Mouse (Mus musculus): ENCODE results near the gene Nptn. TPM values are rescaled to one million over a fixed set of nuclear protein-coding genes. Genes with fewer than 3 reads are reported as not detected.

Gene Nptn
- polyA plus RNA-seq, 1 experiment from 2014 or later: 258 TPM

GRCm38 (mm10) chr9:58659331-58659730, 77.3 kb downstream of the Nptn start:
- ATAC-seq: no peak
- no peaks in the 10 kb centered on the region for H3K27me3 ChIP-seq (replicated peaks; ENCODE audit: control insufficient read depth, insufficient read depth, low read length)
- H3K9me3 ChIP-seq (ENCODE audit: control insufficient read depth, low read length): no peaks in the 10 kb centered on the region
- peaks cover 6% of the 10 kb centered on the region for H3K36me3 ChIP-seq (ENCODE audit: control insufficient read depth, insufficient read depth, low read length)
- no peak overlapping the region for H3K27ac ChIP-seq (ENCODE audit: low read depth, low read length)
- H3K4me1 ChIP-seq (ENCODE audit: control insufficient read depth, insufficient read depth, low read depth, low read length): no peaks in the 10 kb centered on the region
- no peak overlapping the region for H3K4me2 ChIP-seq (ENCODE audit: low read length)
- no peak overlapping the region for H3K9ac ChIP-seq (ENCODE audit: low read depth, low read length)
- WGBS: 93% methylated on average over 3 of the region's 3 CpGs
- H3K4me3 ChIP-seq (ENCODE audit: low read length): no peak overlapping the region

GRCm38 (mm10) chr9:58659989-58660388, 77.9 kb downstream of the Nptn start:
- Histone ChIP-seq H3K36me3 (ENCODE audit: control insufficient read depth, insufficient read depth, low read length) (peaks cover 6% of the 10 kb centered on the region), H3K27me3 (replicated peaks; ENCODE audit: control insufficient read depth, insufficient read depth, low read length) (no peaks in the 10 kb centered on the region), H3K9ac (ENCODE audit: low read depth, low read length) (no peak overlapping the region), H3K9me3 (ENCODE audit: control insufficient read depth, low read length) (no peaks in the 10 kb centered on the region), H3K4me2 (ENCODE audit: low read length) (no peak overlapping the region), H3K27ac (ENCODE audit: low read depth, low read length) (no peak overlapping the region), H3K4me1 (ENCODE audit: control insufficient read depth, insufficient read depth, low read depth, low read length) (no peaks in the 10 kb centered on the region), H3K4me3 (ENCODE audit: low read length) (no peak overlapping the region)
- 85% methylated on average over 9 of the region's 9 CpGs for WGBS
- ATAC-seq: no peak

- no peaks in the 10 kb centered on the region for H3K9me3 ChIP-seq (ENCODE audit: control insufficient read depth, low read length)
- no peak overlapping the region for H3K4me2 ChIP-seq (ENCODE audit: low read length)
- H3K4me1 ChIP-seq (ENCODE audit: control insufficient read depth, insufficient read depth, low read depth, low read length): no peaks in the 10 kb centered on the region
- no peak for ATAC-seq
- H3K27ac ChIP-seq (ENCODE audit: low read depth, low read length): no peak overlapping the region
- no peak overlapping the region for H3K9ac ChIP-seq (ENCODE audit: low read depth, low read length)
- 90% methylated on average over 3 of the region's 3 CpGs for WGBS
- no peak overlapping the region for H3K4me3 ChIP-seq (ENCODE audit: low read length)
- H3K27me3 ChIP-seq (replicated peaks; ENCODE audit: control insufficient read depth, insufficient read depth, low read length): no peaks in the 10 kb centered on the region
- H3K36me3 ChIP-seq (ENCODE audit: control insufficient read depth, insufficient read depth, low read length): peaks cover 6% of the 10 kb centered on the region
Observed at GRCm38 (mm10) chr9:58660673-58661072, 78.6 kb downstream of the Nptn start.

GRCm38 (mm10) chr9:58662007-58662406, 80.0 kb downstream of the Nptn start:
- WGBS: 94% methylated on average over 4 of the region's 4 CpGs
- no peaks in the 10 kb centered on the region for H3K9me3 ChIP-seq (ENCODE audit: control insufficient read depth, low read length)
- ATAC-seq: no peak

GRCm38 (mm10) chr9:58662791-58663190, 80.8 kb downstream of the Nptn start:
- Histone ChIP-seq H3K4me2 (ENCODE audit: low read length) (no peak overlapping the region), H3K4me3 (ENCODE audit: low read length) (no peak overlapping the region), H3K27ac (ENCODE audit: low read depth, low read length) (no peak overlapping the region), H3K36me3 (ENCODE audit: control insufficient read depth, insufficient read depth, low read length) (peaks cover 6% of the 10 kb centered on the region), H3K9ac (ENCODE audit: low read depth, low read length) (no peak overlapping the region), H3K9me3 (ENCODE audit: control insufficient read depth, low read length) (no peaks in the 10 kb centered on the region), H3K4me1 (ENCODE audit: control insufficient read depth, insufficient read depth, low read depth, low read length) (no peaks in the 10 kb centered on the region), H3K27me3 (replicated peaks; ENCODE audit: control insufficient read depth, insufficient read depth, low read length) (no peaks in the 10 kb centered on the region)
- ATAC-seq: no peak
- 93% methylated on average over 3 of the region's 3 CpGs for WGBS

More at GRCm38 (mm10) chr9:58662007-58662406, 80.0 kb downstream of the Nptn start:
- no peak overlapping the region for H3K27ac ChIP-seq (ENCODE audit: low read depth, low read length)
- no peaks in the 10 kb centered on the region for H3K27me3 ChIP-seq (replicated peaks; ENCODE audit: control insufficient read depth, insufficient read depth, low read length)
- H3K9ac ChIP-seq (ENCODE audit: low read depth, low read length): no peak overlapping the region
- no peak overlapping the region for H3K4me3 ChIP-seq (ENCODE audit: low read length)
- H3K4me2 ChIP-seq (ENCODE audit: low read length): no peak overlapping the region
- H3K36me3 ChIP-seq (ENCODE audit: control insufficient read depth, insufficient read depth, low read length): peaks cover 6% of the 10 kb centered on the region
- H3K4me1 ChIP-seq (ENCODE audit: control insufficient read depth, insufficient read depth, low read depth, low read length): no peaks in the 10 kb centered on the region

DNA sequence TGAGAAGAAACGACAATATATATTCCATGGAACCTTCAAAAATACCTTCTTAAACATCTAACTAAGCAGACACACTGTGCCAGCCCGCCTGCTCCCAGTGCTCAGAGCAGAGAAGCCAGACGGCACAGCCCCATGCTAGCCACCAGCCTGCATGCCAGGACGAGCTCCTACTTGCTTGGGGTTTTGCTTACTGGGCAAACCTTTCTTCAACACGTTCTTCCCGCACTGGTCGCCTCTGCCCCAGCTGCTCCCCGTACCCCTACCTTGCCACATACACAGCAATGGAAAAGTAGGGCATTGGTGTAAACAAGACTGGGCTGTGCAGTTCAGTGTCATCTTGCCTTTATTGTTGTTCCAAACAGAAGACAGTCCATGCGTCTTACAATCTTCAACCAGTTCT, 83.5 kb downstream of the Nptn start:
- no peaks in the 10 kb centered on the region for H3K27me3 ChIP-seq (replicated peaks; ENCODE audit: control insufficient read depth, insufficient read depth, low read length)
- H3K4me1 ChIP-seq (ENCODE audit: control insufficient read depth, insufficient read depth, low read depth, low read length): no peaks in the 10 kb centered on the region
- H3K9ac ChIP-seq (ENCODE audit: low read depth, low read length): no peak overlapping the region
- H3K4me3 ChIP-seq (ENCODE audit: low read length): no peak overlapping the region
- peaks cover 6% of the 10 kb centered on the region for H3K36me3 ChIP-seq (ENCODE audit: control insufficient read depth, insufficient read depth, low read length)
- H3K27ac ChIP-seq (ENCODE audit: low read depth, low read length): no peak overlapping the region
- ATAC-seq: no peak
- no peaks in the 10 kb centered on the region for H3K9me3 ChIP-seq (ENCODE audit: control insufficient read depth, low read length)
- WGBS: 89% methylated on average over 9 of the region's 9 CpGs
- H3K4me2 ChIP-seq (ENCODE audit: low read length): no peak overlapping the region

- no peaks in the 10 kb centered on the region for H3K9me3 ChIP-seq (ENCODE audit: control insufficient read depth, low read length)
- H3K27ac ChIP-seq (ENCODE audit: low read depth, low read length): no peak overlapping the region
- H3K4me1 ChIP-seq (ENCODE audit: control insufficient read depth, insufficient read depth, low read depth, low read length): no peaks in the 10 kb centered on the region
- H3K36me3 ChIP-seq (ENCODE audit: control insufficient read depth, insufficient read depth, low read length): peaks cover 6% of the 10 kb centered on the region
- no peak overlapping the region for H3K9ac ChIP-seq (ENCODE audit: low read depth, low read length)
- H3K4me2 ChIP-seq (ENCODE audit: low read length): no peak overlapping the region
- no peaks in the 10 kb centered on the region for H3K27me3 ChIP-seq (replicated peaks; ENCODE audit: control insufficient read depth, insufficient read depth, low read length)
- H3K4me3 ChIP-seq (ENCODE audit: low read length): no peak overlapping the region
- WGBS: 50% methylated on average over 9 of the region's 9 CpGs
- ATAC-seq: no peak
Observed at GRCm38 (mm10) chr9:58666191-58666590, 84.2 kb downstream of the Nptn start.

DNA sequence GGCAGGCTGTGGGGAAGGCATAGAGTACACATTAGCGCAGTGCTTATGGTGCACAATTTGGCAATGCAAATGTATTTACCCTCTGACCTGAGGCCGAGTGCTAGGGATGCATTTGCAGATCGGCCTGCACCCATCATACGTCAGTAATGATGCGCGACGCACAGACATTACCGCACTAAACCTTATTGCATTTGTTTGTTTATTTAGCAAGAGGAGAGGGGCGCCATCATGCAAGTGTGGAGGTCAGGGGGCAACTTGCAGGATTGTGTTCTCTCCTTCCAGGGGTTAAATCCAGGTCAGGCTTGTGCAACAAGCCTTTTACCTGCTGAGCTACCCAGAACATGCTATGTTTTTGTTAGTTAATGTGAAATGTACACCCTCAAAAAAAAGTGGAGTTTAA, 85.2 kb downstream of the Nptn start:
- H3K27me3 ChIP-seq (replicated peaks; ENCODE audit: control insufficient read depth, insufficient read depth, low read length): no peaks in the 10 kb centered on the region
- H3K27ac ChIP-seq (ENCODE audit: low read depth, low read length): no peak overlapping the region
- peaks cover 1% of the 10 kb centered on the region for H3K36me3 ChIP-seq (ENCODE audit: control insufficient read depth, insufficient read depth, low read length)
- no peak overlapping the region for H3K4me3 ChIP-seq (ENCODE audit: low read length)
- no peak overlapping the region for H3K4me2 ChIP-seq (ENCODE audit: low read length)
- ATAC-seq: no peak
- no peaks in the 10 kb centered on the region for H3K4me1 ChIP-seq (ENCODE audit: control insufficient read depth, insufficient read depth, low read depth, low read length)
- no peaks in the 10 kb centered on the region for H3K9me3 ChIP-seq (ENCODE audit: control insufficient read depth, low read length)
- WGBS: 69% methylated on average over 9 of the region's 9 CpGs
- no peak overlapping the region for H3K9ac ChIP-seq (ENCODE audit: low read depth, low read length)

DNA sequence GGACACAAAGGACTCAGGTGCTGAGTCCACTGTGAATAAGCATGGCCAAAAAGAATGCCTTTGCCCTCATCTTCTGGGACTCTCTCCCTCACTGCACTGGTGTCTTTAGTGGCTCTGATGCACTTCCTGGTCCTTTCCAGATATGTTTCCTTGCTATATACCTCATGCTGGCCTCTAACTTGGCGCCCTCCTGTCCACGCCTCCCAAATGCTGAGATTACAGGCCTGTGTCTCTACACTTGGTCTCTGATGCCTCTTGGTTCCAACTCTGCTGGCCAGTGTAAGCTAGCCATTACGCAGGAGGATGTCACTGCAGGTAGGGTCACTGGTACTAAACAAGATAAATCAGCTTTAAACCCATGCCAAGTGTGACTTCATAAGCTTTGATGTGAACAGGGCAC, 86.1 kb downstream of the Nptn start:
- no peak overlapping the region for H3K4me2 ChIP-seq (ENCODE audit: low read length)
- ATAC-seq: no peak
- no peaks in the 10 kb centered on the region for H3K4me1 ChIP-seq (ENCODE audit: control insufficient read depth, insufficient read depth, low read depth, low read length)
- H3K27me3 ChIP-seq (replicated peaks; ENCODE audit: control insufficient read depth, insufficient read depth, low read length): no peaks in the 10 kb centered on the region
- no peaks in the 10 kb centered on the region for H3K36me3 ChIP-seq (ENCODE audit: control insufficient read depth, insufficient read depth, low read length)
- WGBS: 97% methylated on average over 3 of the region's 3 CpGs
- H3K4me3 ChIP-seq (ENCODE audit: low read length): no peak overlapping the region
- H3K27ac ChIP-seq (ENCODE audit: low read depth, low read length): no peak overlapping the region
- H3K9me3 ChIP-seq (ENCODE audit: control insufficient read depth, low read length): no peaks in the 10 kb centered on the region
- H3K9ac ChIP-seq (ENCODE audit: low read depth, low read length): no peak overlapping the region

DNA sequence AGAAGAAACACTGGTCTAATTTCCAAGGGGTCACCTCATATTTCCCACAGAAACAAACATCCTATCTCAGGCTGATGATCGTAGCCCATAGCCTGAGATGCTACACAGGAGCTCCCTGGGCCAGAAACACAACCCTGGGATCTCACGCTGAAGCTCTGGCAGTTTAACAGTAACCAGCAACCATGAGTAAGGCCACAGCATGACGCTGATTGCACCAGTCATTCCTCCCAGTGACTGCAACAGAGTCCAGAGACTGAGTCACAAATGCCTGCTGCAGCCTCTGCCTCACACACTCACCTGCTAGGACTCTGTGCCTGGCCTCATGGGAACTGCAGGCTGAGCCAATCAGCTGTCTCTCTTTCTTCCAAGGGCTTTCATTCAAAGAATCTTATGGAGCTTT, 87.0 kb downstream of the Nptn start:
- H3K27ac ChIP-seq (ENCODE audit: low read depth, low read length): no peak overlapping the region
- H3K4me2 ChIP-seq (ENCODE audit: low read length): no peak overlapping the region
- no peak overlapping the region for H3K4me3 ChIP-seq (ENCODE audit: low read length)
- no peaks in the 10 kb centered on the region for H3K27me3 ChIP-seq (replicated peaks; ENCODE audit: control insufficient read depth, insufficient read depth, low read length)
- ATAC-seq: no peak
- no peaks in the 10 kb centered on the region for H3K4me1 ChIP-seq (ENCODE audit: control insufficient read depth, insufficient read depth, low read depth, low read length)
- no peaks in the 10 kb centered on the region for H3K36me3 ChIP-seq (ENCODE audit: control insufficient read depth, insufficient read depth, low read length)
- no peaks in the 10 kb centered on the region for H3K9me3 ChIP-seq (ENCODE audit: control insufficient read depth, low read length)
- 80% methylated on average over 3 of the region's 3 CpGs for WGBS
- no peak overlapping the region for H3K9ac ChIP-seq (ENCODE audit: low read depth, low read length)

Measured in hindbrain, embryonic 16.5 days (tissue).